Mouse (Mus musculus) heart, postnatal 14 days (tissue): ENCODE data around the gene Pacs1. TPM values are rescaled to one million over a fixed set of nuclear protein-coding genes. Genes with fewer than 3 reads are reported as not detected.
"Not testable (repeated sequence)": the region's sequence is repeated elsewhere in the genome, so short reads cannot be mapped to it uniquely, and the experiment has no call there.

Experiments
- DNase-seq, 2 experiments: peaks; one replicate each; pipeline ENCODE4 v3.0.0; 2021 to 2022
- intact Hi-C: fragments of 180-260 bp; cut with DNase I; formaldehyde crosslinking; loops from one replicate; pipeline ENCODE4 v1.15.1; 2025
- total RNA-seq, 2 experiments: library from RNA; stranded (reverse); gene quantifications; 2 replicates each; pipeline ENCODE4 v1.2.3; 2021

Gene Pacs1
- total RNA-seq, 2 experiments from 2014 or later: 21.5 to 22.1 TPM

GRCm38 (mm10) chr19:5107556-5108270 lies 165.2 kb downstream of the Pacs1 start:
- intact Hi-C loops: no loop called here
- DNase-seq: no peak

- intact Hi-C loops: no loop called here
Observed at GRCm38 (mm10) chr19:5106731-5107191, 166.2 kb downstream of the Pacs1 start, which contains the start of gene Rab1b. Rab1b (minus strand) TSS chr19:5107072.

DNA sequence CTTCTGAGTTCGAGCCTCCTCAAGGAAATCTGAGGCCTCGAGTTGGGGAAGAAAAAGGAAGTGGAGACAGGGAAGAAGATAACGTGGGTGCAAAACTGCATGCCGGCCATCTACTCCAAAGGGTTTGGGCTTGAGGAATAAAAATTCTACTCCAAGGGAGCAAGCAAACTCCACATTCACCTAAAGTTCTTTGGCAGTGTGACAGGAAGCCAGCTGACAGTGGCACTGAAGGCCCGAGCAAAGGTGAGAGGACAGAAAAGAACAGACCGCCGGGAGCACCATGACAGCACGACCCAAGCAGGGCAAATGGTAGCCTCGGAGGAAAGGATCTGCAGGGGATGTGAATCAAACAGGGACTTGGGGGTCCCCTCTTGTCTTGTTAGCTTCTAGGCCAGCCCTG lies 166.8 kb downstream of the Pacs1 start:
- peak in 1 of 2 experiments; percentile 37 for DNase-seq
- intact Hi-C loops: no loop called here

More at GRCm38 (mm10) chr19:5106731-5107191, 166.2 kb downstream of the Pacs1 start, which contains the start of gene Rab1b:
- peak; percentile 99 for DNase-seq

- intact Hi-C loops: no loop called here
Observed at GRCm38 (mm10) chr19:5098363-5099143, 174.4 kb downstream of the Pacs1 start, which contains the start of gene Cnih2. Cnih2 (minus strand) TSS chr19:5098521.

GRCm38 (mm10) chr19:5097521-5098362 lies 175.2 kb downstream of the Pacs1 start:
- intact Hi-C loops: no loop called here
- DNase-seq: no peak

More at GRCm38 (mm10) chr19:5098363-5099143, 174.4 kb downstream of the Pacs1 start, which contains the start of gene Cnih2:
- peak; percentile 73 to 76 for DNase-seq

- no peak for DNase-seq
- intact Hi-C loops: loop anchor here (2.0 kb wide), 1 partner anchor 45 kb away; no protein-coding TSS in a partner anchor
Observed at GRCm38 (mm10) chr19:5095887-5096474, 176.9 kb downstream of the Pacs1 start.

DNA sequence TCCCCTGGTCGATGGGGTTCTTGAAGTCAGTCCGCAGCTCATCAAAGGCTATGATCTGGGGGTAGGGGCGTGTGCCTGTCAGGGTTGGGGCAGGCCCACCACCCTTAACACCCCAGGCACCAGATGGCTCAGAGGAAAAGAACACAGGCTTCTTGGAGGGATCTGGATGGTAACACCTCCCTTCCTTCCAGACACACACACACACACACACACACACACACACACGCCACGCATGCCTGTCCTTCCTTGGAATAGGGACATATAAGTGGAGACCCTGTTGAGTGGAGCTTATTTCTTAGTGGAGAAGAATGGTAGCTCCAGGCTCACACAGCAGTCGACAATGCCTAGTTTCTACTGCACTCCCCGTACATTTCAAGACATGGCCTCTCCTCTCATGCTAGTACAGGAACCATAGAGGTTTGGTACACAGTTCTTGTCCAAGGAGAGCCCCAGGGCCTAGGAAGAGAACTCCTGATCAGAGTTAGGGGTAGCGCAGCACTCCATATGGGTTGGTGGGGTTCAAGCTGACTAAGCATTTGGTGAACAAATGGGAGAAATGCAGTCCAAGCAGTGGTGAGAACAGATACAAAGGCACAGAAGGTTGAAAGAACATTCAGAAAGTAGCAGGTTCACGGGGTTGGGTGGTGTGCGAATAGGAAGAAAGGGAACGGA lies 178.0 kb downstream of the Pacs1 start:
- intact Hi-C loops: loop anchor here (2.0 kb wide), 1 partner anchor 46 kb away; no protein-coding TSS in a partner anchor

GRCm38 (mm10) chr19:5094243-5094632 lies 178.7 kb downstream of the Pacs1 start:
- intact Hi-C loops: loop anchor here (2.0 kb wide), 1 partner anchor 47 kb away; no protein-coding TSS in a partner anchor
- peak; percentile 91 to 95 for DNase-seq

More for the DNA sequence above, 178.0 kb downstream of the Pacs1 start:
- DNase-seq: no peak

DNA sequence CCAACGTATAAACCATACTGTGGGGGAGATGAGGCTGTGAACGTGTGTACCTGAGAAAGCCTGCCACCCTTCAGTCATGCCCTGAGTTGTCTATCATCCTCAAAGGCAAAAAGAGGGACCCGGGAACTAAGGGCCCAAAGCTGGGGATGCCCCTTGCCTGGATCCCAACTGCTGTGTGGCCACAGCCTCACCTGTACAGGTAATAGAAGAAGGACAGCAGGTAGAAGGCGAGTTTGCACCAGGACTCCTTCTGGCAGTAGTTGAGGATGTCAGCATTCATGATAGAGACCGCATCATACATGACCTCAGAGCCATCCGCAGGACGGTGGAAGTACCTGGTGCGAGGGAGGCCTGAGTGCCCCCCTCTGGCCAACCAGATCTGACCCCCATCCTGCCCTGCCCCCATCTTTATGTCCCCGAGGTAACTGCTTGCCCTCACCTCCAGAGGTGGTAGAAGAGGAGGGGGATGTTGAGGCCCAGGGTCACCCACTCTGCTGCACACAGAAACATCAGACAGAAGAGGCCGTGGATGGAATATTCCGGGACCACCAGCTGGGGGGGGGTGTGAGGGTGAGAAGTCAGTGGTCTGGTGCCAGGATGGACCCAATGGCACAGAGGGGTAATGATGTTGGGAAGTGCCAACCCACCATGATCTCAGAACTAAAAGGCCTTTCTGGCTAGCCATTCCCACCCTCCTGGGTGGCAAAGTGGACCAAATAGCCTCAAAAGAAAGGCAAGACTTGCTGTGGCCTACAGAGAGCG lies 179.3 kb downstream of the Pacs1 start:
- no peak for DNase-seq
- intact Hi-C loops: loop anchor here (2.0 kb wide), 1 partner anchor 47 kb away; no protein-coding TSS in a partner anchor

DNA sequence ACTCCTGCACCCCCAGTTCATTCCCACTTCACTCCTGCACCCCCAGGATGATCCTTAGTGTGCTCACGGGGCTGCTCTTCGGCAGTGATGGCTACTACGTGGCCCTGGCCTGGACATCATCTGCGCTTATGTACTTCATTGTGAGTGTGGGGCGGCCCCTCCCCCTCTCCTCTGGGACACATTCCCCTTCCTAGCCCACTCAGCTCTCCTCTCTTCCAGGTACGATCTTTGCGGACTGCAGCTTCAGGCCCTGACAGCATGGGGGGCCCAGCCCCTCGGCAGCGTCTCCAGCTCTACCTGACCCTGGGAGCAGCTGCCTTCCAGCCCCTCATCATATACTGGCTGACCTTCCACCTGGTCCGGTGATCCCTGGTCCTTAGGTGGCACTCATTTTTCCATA lies 180.8 kb downstream of the Pacs1 start:
- no peak for DNase-seq
- intact Hi-C loops: no loop called here

DNA sequence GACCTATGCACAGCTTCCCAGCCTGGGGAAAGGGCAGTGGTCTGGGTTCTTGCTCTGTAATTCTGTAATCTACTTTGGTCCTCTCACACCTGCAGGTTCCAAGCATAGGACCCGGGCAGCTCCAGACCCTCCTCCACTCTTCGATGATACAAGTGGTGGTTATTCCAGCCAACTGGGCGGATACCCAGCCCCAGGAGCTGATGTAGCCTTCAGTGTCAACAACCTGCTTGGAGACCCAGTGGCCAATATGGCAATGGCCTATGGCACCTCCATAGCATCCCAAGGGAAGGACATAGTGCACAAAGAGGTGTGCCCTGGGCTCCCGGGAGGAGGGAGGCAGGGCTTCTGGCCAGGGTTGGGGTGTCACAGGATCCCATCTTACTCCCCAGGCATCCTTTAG lies 183.6 kb downstream of the Pacs1 start:
- intact Hi-C loops: loop anchor here (2.0 kb wide), 1 partner anchor 15 kb away; no protein-coding TSS in a partner anchor
- DNase-seq: no peak

DNA sequence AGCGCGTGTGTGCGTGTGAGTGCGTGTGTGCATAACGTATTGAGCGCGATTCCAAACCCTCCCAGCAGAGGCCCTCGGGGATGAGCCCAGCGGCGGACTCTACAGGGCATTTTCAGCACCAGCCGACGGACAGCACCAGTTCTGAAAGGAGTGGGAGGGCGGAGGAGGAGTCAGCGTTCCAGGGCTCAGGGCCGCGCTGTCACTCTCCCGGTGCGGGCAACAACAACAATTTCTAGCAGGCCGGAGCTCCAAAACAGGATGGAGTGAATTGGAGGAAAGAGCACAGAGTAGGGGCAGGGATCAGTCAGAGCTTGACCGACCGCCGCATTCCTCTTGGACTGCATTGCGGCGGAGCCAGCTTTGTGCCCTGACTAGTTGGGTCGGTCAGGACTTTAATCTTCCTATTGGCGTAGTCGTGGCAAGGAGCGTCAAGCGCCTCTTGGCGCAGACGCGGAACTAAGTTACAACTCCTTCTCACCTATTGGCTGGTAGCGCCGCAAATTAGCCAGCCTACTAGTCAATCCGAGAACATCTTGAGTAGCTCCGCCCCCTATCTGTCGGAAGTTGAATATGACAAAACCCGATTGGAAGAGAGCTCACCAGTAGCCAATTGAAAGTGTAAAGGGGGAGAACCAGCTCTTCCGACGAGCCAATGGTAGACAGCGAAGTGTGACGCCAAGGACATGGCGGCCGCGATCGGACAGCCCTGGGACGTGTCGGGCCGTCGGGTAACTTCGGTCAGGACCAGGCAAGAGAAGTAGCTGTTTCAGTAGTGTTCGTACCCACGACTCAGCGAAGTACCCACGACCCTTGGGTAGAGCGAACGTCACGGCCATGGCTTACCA lies 184.8 kb downstream of the Pacs1 start, which contains the start of gene Yif1a:
Yif1a (plus strand) TSS at position 655 of the 845 bp plus-strand sequence.
- intact Hi-C loops: loop anchor here (2.0 kb wide), 1 partner anchor 17 kb away; no protein-coding TSS in a partner anchor
- peak; percentile 93 to 96 for DNase-seq

- DNase-seq, intact Hi-C loops: not testable (repeated sequence)
Observed at GRCm38 (mm10) chr19:5086533-5086932, 186.4 kb downstream of the Pacs1 start.

DNA sequence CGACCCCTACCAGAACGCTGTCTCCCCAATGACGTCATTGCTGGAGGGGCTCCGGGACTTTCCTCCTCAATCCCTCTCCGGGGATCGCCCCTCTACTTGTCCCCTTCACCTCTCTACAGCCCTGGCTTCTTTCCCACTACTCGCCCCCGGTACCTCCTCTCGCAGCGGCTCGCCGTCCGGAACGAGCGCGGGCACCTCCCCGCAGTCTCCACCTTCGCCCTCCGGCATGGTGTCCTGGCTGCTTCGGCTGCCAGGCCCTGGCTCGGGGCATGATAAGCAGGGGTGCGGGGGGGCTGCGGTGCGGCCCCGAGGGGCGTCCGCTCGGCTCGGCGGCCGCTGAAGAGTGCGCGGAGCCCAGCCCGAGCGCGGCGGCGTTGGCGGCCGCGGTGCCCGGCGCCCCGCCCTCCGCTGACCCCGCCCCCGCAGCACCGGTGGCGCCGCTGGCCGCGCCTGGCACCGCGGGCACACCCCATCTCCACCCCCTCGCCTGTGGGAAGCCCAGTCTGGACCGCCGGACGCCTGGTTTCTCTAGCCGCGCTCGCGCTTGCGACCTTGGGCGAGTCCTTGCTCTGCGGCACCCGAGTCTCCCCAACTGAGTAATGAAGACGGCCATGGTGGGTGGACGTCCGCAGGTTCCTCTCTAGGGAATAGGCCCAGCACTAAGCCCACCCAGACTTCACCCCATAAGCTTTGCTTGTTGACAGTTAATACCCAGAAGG lies 187.6 kb downstream of the Pacs1 start, which contains the start of gene Tmem151a:
Tmem151a (minus strand) TSS at position 387 of the 719 bp plus-strand sequence.
- intact Hi-C loops: no loop called here
- no peak for DNase-seq

GRCm38 (mm10) chr19:5084834-5085144 lies 188.1 kb downstream of the Pacs1 start:
- no peak for DNase-seq
- intact Hi-C loops: no loop called here

DNA sequence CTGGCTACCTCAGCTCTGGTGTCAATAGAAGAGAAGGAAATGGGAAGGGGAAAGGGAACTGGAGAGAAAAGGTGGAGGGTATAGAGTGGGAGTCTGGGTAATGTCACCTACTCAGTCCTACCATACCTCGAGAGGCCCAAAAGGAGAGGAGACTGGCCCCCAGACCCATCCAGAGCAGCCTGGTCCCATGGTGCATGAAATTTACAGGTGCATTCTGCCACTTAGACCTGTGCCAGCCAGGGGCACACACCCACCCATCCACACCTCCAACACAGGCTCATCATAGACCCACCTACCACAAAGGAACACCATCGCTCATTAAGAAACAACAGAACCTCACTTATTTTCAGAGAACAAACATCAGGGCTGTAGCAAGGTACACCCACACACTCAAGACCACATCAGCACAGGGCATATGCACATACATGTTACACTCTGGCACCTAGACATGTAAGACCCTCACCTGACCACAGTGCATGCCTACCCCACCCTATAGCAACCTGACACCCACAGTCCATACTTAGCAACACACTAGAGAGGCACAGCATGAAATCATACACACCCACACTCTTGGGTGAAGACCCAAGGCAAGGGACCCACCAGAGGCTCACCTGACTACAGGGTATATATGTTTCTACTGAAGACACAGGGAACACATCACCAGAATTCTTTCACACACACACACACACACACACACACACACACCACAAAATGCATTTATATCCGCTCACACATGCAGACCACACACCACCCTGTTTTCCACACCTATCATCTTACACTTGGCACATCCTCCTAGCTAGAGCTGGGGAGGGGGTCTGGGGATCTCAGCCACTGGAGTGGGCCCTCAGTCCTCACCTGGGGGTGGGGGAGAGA lies 188.7 kb downstream of the Pacs1 start:
- intact Hi-C loops: no loop called here
- DNase-seq: no peak
